ENCODE assay signal across 14 mouse cellular contexts in genomic region chr19:56232950-56233349, GRCm38 (mm10). TPM values are rescaled to one million over a fixed set of nuclear protein-coding genes. Genes with fewer than 3 reads are reported as not detected.
DNase-seq lines count a peak whose midpoint lies in the region; ATAC-seq and TF ChIP-seq lines count a peak whose summit lies in the region.
"Had no signal": no experiment of that assay in that cellular context is flagged by ENCODE, and none has a peak within 500 bp of the region (broad histone marks: within the 10 kb centered on the region; RNA-seq: fewer than 3 reads in every experiment).

No protein-coding gene starts in this region.

- H3K4me2 ChIP-seq in kidney, embryonic 14.5 days (replicated peaks; ENCODE audit: low read depth, low read length): no peak overlapping the region
- no peak overlapping the region for H3K4me2 ChIP-seq in midbrain, embryonic 12.5 days (replicated peaks)
- H3K4me2 ChIP-seq in midbrain, embryonic 16.5 days (ENCODE audit: low read length): no peak overlapping the region

- no peak overlapping the region for H3K9ac ChIP-seq in kidney, embryonic 14.5 days (ENCODE audit: low read depth, low read length)
- no peak overlapping the region for H3K9ac ChIP-seq in midbrain, embryonic 12.5 days (replicated peaks)
- no peak overlapping the region for H3K9ac ChIP-seq in midbrain, embryonic 16.5 days (ENCODE audit: low read depth, low read length)

- 0 out of 2 replicates have a peak, but pooled peaks have one; percentile 10 for TF ChIP-seq CTCF in kidney, adult 2 months (conservative IDR thresholded peaks at IDR 0.05; ENCODE audit: insufficient read depth, insufficient read length, low read depth, low read length)
- peak; percentile 33; the same call in 1 of the 2 replicates for TF ChIP-seq CTCF in brain, embryonic 14.5 days (IDR thresholded peaks at IDR 0.05; ENCODE audit: borderline replicate concordance, extremely low read depth, insufficient read depth, insufficient read length)

- ATAC-seq in kidney, embryonic 14.5 days (ENCODE audit: low FRiP score, low TSS enrichment): no peak
- ATAC-seq in midbrain, embryonic 12.5 days (ENCODE audit: low FRiP score, low read depth): no peak
- ATAC-seq in midbrain, embryonic 16.5 days: no peak

- WGBS in kidney, adult 2 months: 97% methylated on average over 5 of the region's 5 CpGs
- WGBS in kidney, embryonic 14.5 days: 95% methylated on average over 5 of the region's 5 CpGs
- WGBS in midbrain, embryonic 12.5 days: 97% methylated on average over 5 of the region's 5 CpGs
- 98% methylated on average over 5 of the region's 5 CpGs for WGBS in midbrain, embryonic 16.5 days

- H3K4me1 ChIP-seq in kidney, adult 2 months (ENCODE audit: control insufficient read depth, insufficient read depth, low read length): no peaks in the 10 kb centered on the region
- 0 out of 2 replicates have a peak, but pooled peaks cover 4% of the 10 kb centered on the region for H3K4me1 ChIP-seq in kidney, embryonic 14.5 days (ENCODE audit: control insufficient read depth, insufficient read depth, low read length)
- H3K4me1 ChIP-seq in midbrain, embryonic 12.5 days: peaks cover 18% of the 10 kb centered on the region
- peaks cover 11% of the 10 kb centered on the region for H3K4me1 ChIP-seq in midbrain, embryonic 16.5 days (ENCODE audit: control insufficient read depth, insufficient read depth, low read length)

- intact Hi-C loops in heart, postnatal 10 days (cut with DNase I): no loop called here

- 0 out of 2 replicates have a peak, but pooled peaks cover 5% of the 10 kb centered on the region for H3K9me3 ChIP-seq in kidney, embryonic 14.5 days (ENCODE audit: control insufficient read depth, low read length)
- peaks cover 3% of the 10 kb centered on the region; the same call in 1 of the 2 replicates for H3K9me3 ChIP-seq in midbrain, embryonic 12.5 days
- H3K9me3 ChIP-seq in midbrain, embryonic 16.5 days (replicated peaks; ENCODE audit: control insufficient read depth, low read length, poor library complexity, severe bottlenecking): no peaks in the 10 kb centered on the region

- no peak overlapping the region for H3K4me3 ChIP-seq in kidney, adult 2 months (ENCODE audit: insufficient read depth, low read depth, low read length)
- H3K4me3 ChIP-seq in kidney, embryonic 14.5 days (ENCODE audit: low read length): no peak overlapping the region
- H3K4me3 ChIP-seq in midbrain, embryonic 12.5 days: no peak overlapping the region
- no peak overlapping the region for H3K4me3 ChIP-seq in midbrain, embryonic 16.5 days (ENCODE audit: low read depth, low read length)

- H3K27ac ChIP-seq in kidney, adult 2 months (ENCODE audit: insufficient read depth, low read depth, low read length): no peak overlapping the region
- H3K27ac ChIP-seq in kidney, embryonic 14.5 days (ENCODE audit: low read depth, low read length): no peak overlapping the region
- 0 out of 2 replicates have a peak overlapping the region, but pooled peaks have one; percentile 64 for H3K27ac ChIP-seq in midbrain, embryonic 12.5 days (replicated peaks)
- H3K27ac ChIP-seq in midbrain, embryonic 16.5 days (ENCODE audit: low read length): no peak overlapping the region

- no peak for TF ChIP-seq POLR2A in kidney, adult 2 months (IDR thresholded peaks at IDR 0.05; ENCODE audit: low read depth, low read length)
- no peak for TF ChIP-seq POLR2A in brain, embryonic 14.5 days (IDR thresholded peaks at IDR 0.05; ENCODE audit: borderline replicate concordance, extremely low read depth, insufficient read depth, insufficient read length, poor library complexity, severe bottlenecking)

- no peak for DNase-seq in kidney, adult 2 months
- DNase-seq in brain, embryonic 14.5 days (ENCODE audit: low read depth): no peak
- peak; percentile 55 for DNase-seq in testis, postnatal 10 days (ENCODE audit: low spot score)
- no peak for DNase-seq in heart, postnatal 10 days
- DNase-seq: adrenal gland, postnatal 25 days; cerebellum, postnatal 25 days; heart, postnatal 14 days; kidney, adult 18-20 months; lung, postnatal 4 days had no signal

- H3K36me3 ChIP-seq in kidney, adult 2 months (ENCODE audit: control insufficient read depth, insufficient read depth, low read length): no peaks in the 10 kb centered on the region
- no peaks in the 10 kb centered on the region for H3K36me3 ChIP-seq in kidney, embryonic 14.5 days (ENCODE audit: control insufficient read depth, insufficient read depth, low read length)
- no peaks in the 10 kb centered on the region for H3K36me3 ChIP-seq in midbrain, embryonic 12.5 days
- no peaks in the 10 kb centered on the region for H3K36me3 ChIP-seq in midbrain, embryonic 16.5 days (ENCODE audit: control insufficient read depth, insufficient read depth, low read length)

- H3K27me3 ChIP-seq in kidney, adult 2 months (replicated peaks; ENCODE audit: control insufficient read depth, insufficient read depth, low read length): no peaks in the 10 kb centered on the region
- no peaks in the 10 kb centered on the region for H3K27me3 ChIP-seq in kidney, embryonic 14.5 days (ENCODE audit: control insufficient read depth, insufficient read depth, low read length)
- no peaks in the 10 kb centered on the region for H3K27me3 ChIP-seq in midbrain, embryonic 12.5 days
- H3K27me3 ChIP-seq in midbrain, embryonic 16.5 days (ENCODE audit: control insufficient read depth, insufficient read depth, low read depth, low read length): no peaks in the 10 kb centered on the region

RNA-seq across cellular contexts. Expression of gene Habp2, which starts 54.0 kb away (rescaled TPM):
- polyA plus RNA-seq in kidney, adult 2 months (2012; rRNA removed): 303 and 362 TPM in 2 replicates
- polyA plus RNA-seq in kidney, embryonic 14.5 days (2014; fragmentation: Nextera tagmentation; extraction: Ambion mirVana): 12.7 and 20.4 TPM in 2 replicates
- 0.13 TPM in 1 of 2 replicates, not detected in the other for polyA plus RNA-seq in midbrain, embryonic 12.5 days (2016; fragmentation: Nextera tagmentation; extraction: Ambion mirVana)
- polyA plus RNA-seq in midbrain, embryonic 16.5 days (2015; fragmentation: Nextera tagmentation; extraction: Ambion mirVana): 0.14 and 0.22 TPM in 2 replicates
- 0.13 TPM in 1 of 2 replicates, not detected in the other for polyA plus RNA-seq in brain, embryonic 14.5 days (2012; rRNA removed)
- not detected for total RNA-seq in heart, postnatal 10 days (2021)
- total RNA-seq: adrenal gland, postnatal 25 days; heart, postnatal 14 days; layer of hippocampus, postnatal 10 days; neutrophil, adult 5-6 weeks had no signal

Comparison
In these comparisons a context has a peak if more than half of its experiments do, and no peak if none do; other contexts are left out.
1. RNA of gene Habp2, which starts 54.0 kb away (polyA plus RNA-seq): 303 to 362 TPM in kidney, adult 2 months and 12.7 to 20.4 TPM in kidney, embryonic 14.5 days; 0.14 to 0.22 TPM in midbrain, embryonic 16.5 days, 0.13 TPM in brain, embryonic 14.5 days and 0.13 TPM in midbrain, embryonic 12.5 days; every median in the first group is over 10 times any median in the second.